Mouse (Mus musculus) ES-E14 (cell line): ENCODE data around the gene Aldh2.
A peak's percentile ranks its signal among the peaks of the same experiment; 100 is the strongest.

ENCODE experiments used
- CHD2 ChIP-seq: IDR thresholded peaks from 2 replicates; pipeline ENCODE4 v1.6.1; 2014; ENCODE audit warnings: mild to moderate bottlenecking, low read depth, low read length, inconsistent platforms
- HCFC1 ChIP-seq: IDR thresholded peaks from 2 replicates; pipeline ENCODE4 v1.6.1; 2012; ENCODE audit warnings: low read length, inconsistent platforms, borderline replicate concordance; ENCODE audit not compliant: insufficient read depth
- MAFK ChIP-seq: IDR thresholded peaks from 2 replicates; pipeline ENCODE4 v1.6.1; 2014; ENCODE audit warnings: mild to moderate bottlenecking, low read depth, low read length, inconsistent platforms; ENCODE audit not compliant: insufficient read depth
- ZC3H11A ChIP-seq: IDR thresholded peaks from 2 replicates; pipeline ENCODE4 v1.6.1; 2012; ENCODE audit warnings: low read depth, mild to moderate bottlenecking, inconsistent platforms, low read length, borderline replicate concordance
- ZNF384 ChIP-seq: IDR thresholded peaks from 2 replicates; pipeline ENCODE4 v1.6.1; 2012; ENCODE audit warnings: low read depth, low read length, inconsistent platforms

GRCm38 (mm10) chr5:121545793-121546529 lies 47.7 kb downstream of the Aldh2 start, which contains the start of gene Mapkapk5:
- TF ChIP-seq CHD2 (no peak), MAFK (no peak), HCFC1 (peak; percentile 89), ZC3H11A (no peak), ZNF384 (no peak)
